Mouse (Mus musculus) c-Kit-positive CD71-negative TER-119-negative erythroid progenitor cells, embryonic 14.5 days (primary cell): ENCODE measurements around the gene Rtf2.

Experiments
- DNase-seq: peaks from one replicate; pipeline ENCODE4 v3.0.0-alpha.2; 2013; ENCODE audit warnings: low read depth

Rtf2 gene

GRCm38 (mm10) chr2:172437371-172437952 is 2.9 kb upstream of the Rtf2 start:
- DNase-seq, result no peak

DNA sequence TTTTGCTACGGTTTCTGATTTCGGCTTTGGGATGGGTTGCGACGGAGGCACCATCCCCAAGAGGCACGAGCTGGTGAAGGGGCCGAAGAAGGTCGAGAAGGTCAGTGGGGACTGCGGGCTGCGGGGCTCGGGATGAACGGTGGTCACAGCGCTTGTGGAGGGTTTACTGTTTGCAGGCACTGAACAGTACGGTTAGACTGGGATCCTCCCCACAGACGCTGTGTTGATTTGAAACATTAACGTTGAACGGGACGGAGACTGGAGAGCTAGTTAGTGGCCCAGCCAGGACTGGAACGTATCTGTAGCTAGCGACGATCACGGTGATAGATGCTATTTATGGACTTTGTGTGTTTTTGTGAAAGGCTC is 267 bp downstream of the Rtf2 start:
- DNase-seq, result no peak

DNA sequence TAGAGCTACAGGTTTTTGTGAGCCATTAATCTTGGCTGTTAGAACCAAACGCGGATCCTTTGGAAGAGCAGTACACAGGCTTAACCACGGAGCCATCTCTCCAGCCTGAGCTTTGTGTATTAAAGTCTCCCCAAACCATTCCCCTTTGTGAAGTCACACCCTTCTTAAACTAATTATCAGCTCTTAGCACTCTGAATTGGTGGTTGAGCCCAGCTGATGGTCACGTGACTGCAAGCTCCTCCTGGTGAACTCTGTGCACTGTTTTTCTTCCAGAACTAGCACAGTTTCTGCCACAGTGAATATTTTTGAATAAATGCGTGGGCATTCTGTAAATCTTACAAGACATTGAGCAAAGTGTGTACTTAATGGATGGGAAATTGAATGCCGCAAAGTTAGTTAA is 820 bp downstream of the Rtf2 start:
- DNase-seq, result no peak

GRCm38 (mm10) chr2:172445617-172446016 is 5.3 kb downstream of the Rtf2 start:
- no peak for DNase-seq

DNA sequence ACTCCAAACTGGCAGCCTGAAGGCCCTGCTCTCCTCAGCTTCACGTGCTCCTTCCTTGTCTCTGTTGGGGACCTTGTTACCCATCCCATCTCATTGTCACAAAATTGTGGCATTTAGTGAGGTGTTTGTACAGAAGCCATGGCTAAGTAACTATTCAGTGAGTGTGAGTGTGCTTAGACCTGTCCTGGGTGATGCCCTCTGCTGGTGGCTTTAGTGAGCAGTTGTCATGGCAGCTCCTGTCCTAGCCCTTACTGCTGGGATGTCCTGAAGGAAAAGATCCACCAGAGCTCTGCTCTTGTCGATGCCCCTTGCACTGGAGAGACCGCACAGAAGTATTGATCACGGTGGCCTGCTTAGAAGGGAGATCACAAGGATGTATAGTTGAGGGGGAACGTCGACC is 7.0 kb downstream of the Rtf2 start:
- no peak for DNase-seq

DNA sequence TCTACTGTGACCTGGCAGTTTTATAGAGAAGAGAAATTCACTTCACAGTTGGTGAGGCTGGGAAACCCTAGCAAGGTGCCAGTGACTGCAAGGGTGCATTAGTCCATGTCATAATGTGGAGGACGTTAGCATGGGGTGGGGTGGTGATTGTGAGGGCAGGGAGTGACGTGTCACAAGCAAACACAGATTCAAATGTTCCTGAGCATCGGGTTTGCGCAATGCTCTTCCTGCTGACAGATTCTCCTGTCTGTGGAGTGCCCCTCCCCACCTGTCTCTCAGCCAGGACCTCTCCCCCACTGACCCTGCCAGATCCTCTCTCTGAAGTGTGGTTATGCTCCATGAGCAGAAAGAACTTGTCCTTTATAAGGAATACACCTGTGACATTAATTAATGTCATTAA is 8.0 kb downstream of the Rtf2 start:
- DNase-seq, result no peak

DNA sequence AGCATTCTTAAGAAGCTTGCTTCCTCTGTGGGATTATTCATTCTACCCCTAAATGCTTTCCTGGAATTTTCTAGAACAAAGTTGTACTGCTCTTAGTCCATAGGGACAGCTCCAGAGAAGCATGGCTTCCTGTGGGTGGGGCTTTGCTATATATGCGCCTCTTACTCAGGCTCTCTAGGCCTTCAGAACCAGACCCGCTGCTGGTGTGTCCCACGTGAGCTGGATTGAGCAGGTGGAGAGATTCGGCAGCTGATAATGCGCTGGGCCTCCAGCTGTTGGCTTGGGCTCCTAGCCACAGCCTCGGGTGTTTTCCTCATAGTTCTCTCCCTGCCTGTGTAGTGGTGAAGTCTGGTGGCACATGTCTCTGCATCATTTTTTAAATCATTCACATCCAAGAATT is 10.3 kb downstream of the Rtf2 start:
- no peak for DNase-seq

- DNase-seq, result no peak
These were observed 11.7 kb downstream of the Rtf2 start for GRCm38 (mm10) chr2:172452031-172452430.

DNA sequence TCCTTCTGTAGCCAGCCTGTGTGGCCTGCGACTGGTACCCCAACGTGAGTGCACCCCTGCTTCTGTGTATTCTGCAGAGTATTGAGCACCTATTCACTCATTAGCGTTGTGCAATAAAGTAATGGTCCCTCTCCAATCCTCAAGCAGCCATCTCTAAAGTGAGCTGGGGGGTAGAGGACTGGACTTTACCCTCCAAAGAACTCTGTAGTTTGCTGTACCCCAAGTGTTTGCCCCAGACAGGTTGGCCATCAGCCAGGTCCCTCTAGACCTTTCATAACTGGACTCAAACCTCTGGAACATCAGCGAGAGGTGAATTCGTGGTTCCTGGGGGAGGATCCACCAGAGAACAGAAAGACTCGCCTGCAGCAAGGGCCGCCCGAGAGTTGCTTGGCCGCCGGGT is 12.1 kb downstream of the Rtf2 start:
- DNase-seq, result no peak

- DNase-seq, result no peak
These were observed 18.1 kb downstream of the Rtf2 start, which contains the start of gene Gcnt7 for GRCm38 (mm10) chr2:172458496-172458895. Gene Gcnt7, minus strand, starts transcription at chr2:172458596.

DNA sequence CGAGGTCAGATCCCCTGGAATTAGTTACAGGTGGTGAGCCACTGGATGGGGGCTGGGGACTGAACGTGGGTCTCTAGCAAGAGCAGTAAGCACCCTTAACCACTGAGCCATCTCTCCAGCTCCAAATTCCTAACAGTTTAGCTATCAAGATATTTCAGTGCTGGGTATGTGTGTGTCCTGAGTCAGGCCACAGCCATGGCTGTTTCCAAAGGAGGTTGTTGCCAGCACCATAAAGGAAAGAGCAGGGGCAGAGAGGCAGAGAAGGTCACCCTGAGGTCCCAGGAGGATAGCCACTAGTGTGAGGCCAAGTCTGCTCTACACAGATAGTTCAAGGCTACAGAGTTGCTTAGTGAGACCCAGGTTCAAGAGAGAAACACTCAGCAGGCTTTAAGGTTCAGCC is 20.3 kb downstream of the Rtf2 start:
- no peak for DNase-seq

- DNase-seq, result no peak
These were observed 22.5 kb downstream of the Rtf2 start for GRCm38 (mm10) chr2:172462813-172463212.

DNA sequence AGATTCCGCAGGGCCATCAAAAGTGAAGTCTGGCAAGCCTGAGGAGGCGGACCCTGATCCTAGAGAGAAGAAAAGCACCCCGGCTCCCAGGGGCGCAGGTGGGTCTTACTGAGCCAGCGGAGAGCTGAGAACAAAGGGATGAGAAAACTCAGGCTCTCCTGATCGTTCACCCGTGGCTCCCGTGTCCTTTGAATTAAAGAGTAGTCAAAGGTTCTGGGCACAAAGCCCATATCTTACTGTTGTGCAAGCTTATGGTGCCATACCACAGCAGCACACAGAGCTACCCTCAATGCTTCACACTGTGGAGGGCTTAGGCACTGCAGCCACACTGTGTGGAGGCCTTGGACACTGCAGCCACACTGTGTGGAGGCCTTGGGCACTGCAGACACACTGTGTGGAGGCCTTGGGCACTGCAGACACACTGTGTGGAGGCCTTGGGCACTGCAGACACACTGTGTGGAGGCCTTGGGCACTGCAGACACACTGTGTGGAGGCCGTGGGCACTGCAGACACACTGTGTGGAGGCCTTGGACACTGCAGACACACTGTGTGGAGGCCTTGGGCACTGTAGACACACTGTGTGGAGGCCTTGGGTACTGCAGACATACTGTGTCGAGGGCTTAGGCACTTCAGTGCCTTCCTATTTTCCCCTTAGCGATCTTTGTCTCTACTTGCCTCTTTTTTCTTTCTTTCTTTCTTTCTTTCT is 26.2 kb downstream of the Rtf2 start:
- DNase-seq, result no peak

DNA sequence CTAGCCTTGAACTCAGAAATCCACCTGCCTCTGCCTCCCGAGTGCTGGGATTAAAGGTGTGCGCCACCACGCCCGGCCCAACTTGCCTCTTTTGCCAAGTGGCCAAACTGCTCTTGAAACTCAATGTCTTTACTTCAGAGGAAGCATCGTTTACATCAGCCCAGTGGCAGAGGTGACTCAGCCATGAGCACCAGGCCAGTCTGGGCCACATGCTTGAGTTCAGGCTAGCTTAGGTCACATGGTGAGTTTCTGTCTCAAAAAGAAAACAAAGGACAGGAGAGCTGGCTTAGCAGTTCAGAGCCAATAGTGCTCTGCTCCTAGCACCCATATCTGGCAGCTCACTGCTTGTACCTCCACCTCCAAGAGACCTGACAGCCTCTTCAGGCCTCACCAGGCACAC is 26.9 kb downstream of the Rtf2 start:
- DNase-seq, result no peak

DNA sequence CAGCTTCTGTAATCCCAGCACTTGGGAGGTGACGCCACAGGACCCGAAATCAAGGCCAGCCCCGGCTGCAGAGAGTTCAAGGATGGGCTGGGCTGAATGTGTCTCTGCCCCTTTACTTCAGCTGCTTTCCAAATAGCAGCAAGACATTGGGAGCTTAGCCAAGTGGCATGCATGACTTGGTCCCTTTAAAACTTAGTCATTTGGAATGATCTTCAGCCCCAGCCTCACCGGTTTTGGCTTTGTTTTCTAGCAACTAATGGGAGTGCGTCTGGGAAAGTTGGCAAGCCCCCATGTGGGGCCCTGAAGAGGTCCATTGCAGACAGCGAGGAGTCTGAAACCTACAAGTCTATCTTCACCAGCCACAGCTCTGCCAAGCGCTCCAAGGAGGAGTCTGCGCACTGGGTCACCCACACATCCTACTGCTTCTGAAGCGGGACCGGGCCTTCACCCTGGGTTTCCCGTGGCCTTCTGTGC is 28.0 kb downstream of the Rtf2 start:
- DNase-seq, result no peak

DNA sequence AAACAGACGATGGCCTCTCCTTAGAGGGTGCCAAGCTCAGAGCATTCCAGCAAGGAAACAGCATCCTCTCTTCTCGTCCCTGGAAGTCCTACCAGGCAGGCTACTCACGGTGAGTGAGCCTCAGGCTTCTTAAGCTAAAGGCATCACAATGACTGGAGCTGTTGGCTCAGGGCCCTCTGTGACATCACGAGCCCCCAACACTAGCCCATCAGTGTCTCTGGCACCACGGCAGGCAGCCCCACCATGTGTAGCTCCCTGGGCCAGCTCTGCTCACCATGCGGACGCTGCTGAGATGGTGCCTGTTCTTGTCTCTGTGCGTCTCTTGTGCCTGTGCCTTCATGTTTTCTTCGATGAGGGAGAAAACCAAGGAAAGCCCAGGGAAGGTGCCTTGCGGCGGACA is 32.0 kb downstream of the Rtf2 start, which contains the start of gene Fam209:
Gene Fam209 (plus strand): TSS at position 203 of the 400 bp plus-strand sequence.
- no peak for DNase-seq

DNA sequence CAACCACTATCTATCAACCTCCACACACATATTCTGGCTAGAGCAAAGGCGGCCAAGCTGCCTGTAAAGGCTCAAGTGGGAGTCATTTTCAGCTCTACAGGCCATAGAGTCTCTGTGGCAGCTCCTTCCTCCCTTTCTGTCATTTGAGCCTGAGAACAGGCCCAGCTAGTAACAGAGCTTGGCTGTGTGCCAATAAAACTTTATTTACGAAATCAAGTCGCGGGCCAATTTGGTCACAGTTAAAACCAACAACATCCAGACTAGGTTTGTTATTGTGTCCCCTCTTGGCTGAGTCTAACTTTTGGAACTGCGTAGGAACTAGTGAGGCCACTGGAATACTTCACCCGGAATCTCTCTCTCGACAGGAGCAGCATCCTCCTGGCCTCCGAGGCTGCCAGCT is 33.2 kb downstream of the Rtf2 start:
- no peak for DNase-seq

DNA sequence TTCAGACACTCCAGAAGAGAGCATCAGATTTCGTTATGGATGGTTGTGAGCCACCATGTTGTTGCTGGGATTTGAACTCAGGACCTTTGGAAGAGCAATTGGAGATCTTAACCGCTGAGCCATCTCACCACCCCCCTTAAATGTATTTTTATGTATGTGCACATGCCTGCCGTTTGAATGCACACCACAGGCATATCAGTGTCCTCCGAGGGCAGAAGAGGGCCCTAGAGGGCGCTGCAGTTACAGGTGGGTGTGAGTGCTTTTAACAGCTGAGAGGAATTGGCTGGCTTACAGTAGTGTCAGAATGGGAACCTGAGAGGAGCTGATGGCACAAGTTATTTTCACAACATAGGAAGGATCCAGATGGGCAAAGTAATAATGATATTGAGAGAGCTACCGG is 34.6 kb downstream of the Rtf2 start:
- peak; percentile 23 for DNase-seq

DNA sequence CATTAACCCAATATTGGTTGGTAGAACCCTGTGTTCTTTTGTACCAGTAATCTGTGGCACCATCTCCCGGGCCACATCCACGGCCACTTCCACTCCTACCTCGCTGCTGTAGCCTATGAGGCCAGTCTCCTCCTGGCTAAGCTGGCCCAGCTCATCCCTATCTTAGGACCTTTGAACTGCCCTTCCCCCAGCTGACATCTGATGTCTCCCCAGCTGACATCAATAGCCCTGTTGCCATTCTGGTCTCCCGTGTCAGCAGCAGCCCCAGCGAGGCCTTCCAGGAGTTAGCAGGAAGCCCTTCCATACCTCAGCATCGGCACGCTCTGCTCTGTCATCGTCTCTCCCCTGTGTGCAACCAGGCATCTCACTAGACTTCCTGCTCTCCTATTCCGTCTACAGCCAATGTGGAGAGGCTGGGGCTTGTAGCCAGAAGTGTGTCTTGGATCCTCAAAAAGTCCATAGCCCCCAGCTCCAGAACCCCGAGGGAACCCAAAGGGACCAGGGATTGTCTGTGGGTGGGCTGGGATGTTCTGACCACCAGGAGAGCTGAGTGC is 36.4 kb downstream of the Rtf2 start:
- DNase-seq, result no peak

- no peak for DNase-seq
These were observed 37.0 kb downstream of the Rtf2 start for GRCm38 (mm10) chr2:172477350-172477749.

- DNase-seq, result peak; percentile 54
These were observed 37.5 kb downstream of the Rtf2 start for GRCm38 (mm10) chr2:172477860-172478259.

DNA sequence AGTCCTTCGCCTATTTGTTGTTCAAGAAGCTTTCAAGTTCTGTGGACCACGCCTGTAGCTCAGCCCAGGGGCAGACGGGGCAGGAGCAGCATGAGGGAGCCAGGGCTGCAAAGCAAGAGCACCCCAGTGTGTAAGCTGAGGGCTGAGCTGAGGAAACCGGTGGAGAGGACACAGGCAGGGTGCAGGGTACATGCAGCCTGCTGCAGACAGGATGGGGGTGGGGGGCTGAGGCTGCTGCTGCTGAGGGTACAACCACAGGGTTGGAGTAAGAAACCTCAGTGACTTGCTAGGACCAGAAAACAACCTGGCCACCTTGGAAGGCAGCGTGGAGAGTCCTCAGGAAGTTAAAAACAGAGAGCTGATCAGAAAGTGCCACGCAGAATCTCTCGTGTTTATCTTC is 39.9 kb downstream of the Rtf2 start:
- no peak for DNase-seq

DNA sequence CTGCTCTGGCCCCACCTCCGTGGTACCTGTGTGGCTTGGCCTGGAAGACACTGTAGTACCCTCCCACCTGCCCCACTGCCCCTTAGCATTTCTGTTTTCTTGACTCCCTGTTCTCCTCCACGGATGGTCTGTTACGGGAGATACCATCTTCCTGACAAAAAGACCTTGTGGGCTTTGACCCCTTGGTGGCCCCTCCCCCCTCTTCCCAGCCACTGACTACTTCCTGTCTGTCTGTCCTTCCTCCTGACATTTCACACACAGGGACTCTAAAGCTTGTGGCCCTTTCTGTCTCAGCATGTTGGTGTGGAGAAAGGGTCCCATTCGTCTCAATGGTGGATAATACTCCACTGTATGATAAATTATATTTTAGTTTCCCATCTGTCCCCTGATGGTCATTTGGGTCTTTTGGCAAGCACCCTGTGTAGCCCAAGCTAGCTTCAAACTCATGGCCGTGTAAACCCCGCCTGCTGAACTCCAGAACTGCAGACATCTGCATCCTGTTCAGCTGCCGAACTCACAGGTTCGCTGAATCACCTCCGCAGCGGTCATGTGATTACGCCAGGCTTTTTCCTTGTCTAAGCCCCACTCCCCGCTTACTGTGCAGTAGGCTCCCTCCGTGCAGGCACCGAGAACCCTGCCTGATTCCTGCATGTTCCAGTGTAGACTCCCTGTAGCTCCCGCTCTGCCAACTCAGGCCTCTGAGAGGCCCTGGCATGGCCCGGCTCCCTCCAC is 41.5 kb downstream of the Rtf2 start:
- DNase-seq, result no peak
